Mouse (Mus musculus): ENCODE data around the gene Tcf7l1.

- TF ChIP-seq EP300 (IDR thresholded peaks at IDR 0.05): no peak
- TF ChIP-seq CTCF (IDR thresholded peaks at IDR 0.05): no peak
Measured at GRCm38 (mm10) chr6:72631700-72632099, 157.4 kb downstream of the Tcf7l1 start.
